Mouse (Mus musculus) stomach, embryonic 16.5 days (tissue): ENCODE data around the gene Nasp. TPM values are rescaled to one million over a fixed set of nuclear protein-coding genes. Genes with fewer than 3 reads are reported as not detected.
A peak's percentile ranks its signal among the peaks of the same experiment; 100 is the strongest.
"Not testable (repeated sequence)": the region's sequence is repeated elsewhere in the genome, so short reads cannot be mapped to it uniquely, and the experiment has no call there.

Experiments used
- ATAC-seq: fragments of 200-750 bp; cut with Nextera tagmentation; 2 replicates; pipeline ENCODE4 v1.8.0; 2017; ENCODE audit warnings: moderate number of reproducible peaks, moderate TSS enrichment; ENCODE audit not compliant: insufficient read depth, low FRiP score
- H3K27ac ChIP-seq: fragments of 300-500 bp; sonication (generic); 2 replicates; pipeline ENCODE4 v1.5.1; 2014; ENCODE audit warnings: low read length
- H3K27me3 ChIP-seq: fragments of 300-500 bp; sonication (generic); 2 replicates; pipeline ENCODE4 v1.6.1; 2014; ENCODE audit warnings: low read length, control low read depth, mixed read lengths; ENCODE audit not compliant: control insufficient read depth, insufficient read depth
- H3K36me3 ChIP-seq: fragments of 300-500 bp; sonication (generic); 2 replicates; pipeline ENCODE4 v1.6.1; 2014; ENCODE audit warnings: low read length; ENCODE audit not compliant: control insufficient read depth, insufficient read depth
- H3K4me1 ChIP-seq: fragments of 300-500 bp; sonication (generic); 2 replicates; pipeline ENCODE4 v1.6.1; 2014; ENCODE audit warnings: low read length, control low read depth, mixed read lengths; ENCODE audit not compliant: control insufficient read depth, insufficient read depth
- H3K4me2 ChIP-seq: fragments of 300-500 bp; sonication (generic); 2 replicates; pipeline ENCODE4 v1.6.1; 2014; ENCODE audit warnings: low read depth, low read length, mixed read lengths
- H3K4me3 ChIP-seq: fragments of 300-500 bp; sonication (generic); replicated peaks from 2 replicates; pipeline ENCODE4 v1.5.1; 2014; ENCODE audit warnings: mild to moderate bottlenecking, low read length
- H3K9ac ChIP-seq: fragments of 300-500 bp; sonication (generic); 2 replicates; pipeline ENCODE4 v1.6.1; 2014; ENCODE audit warnings: low read length
- H3K9me3 ChIP-seq: fragments of 300-500 bp; sonication (generic); replicated peaks from 2 replicates; pipeline ENCODE4 v1.6.1; 2016; ENCODE audit warnings: low read length, control low read depth; ENCODE audit not compliant: control insufficient read depth
- WGBS: fragments of 180-500 bp; shearing (Covaris S2); extraction: QIAGEN DNeasy Blood & Tissue Kit; methylation state at CpG from one replicate; pipeline ENCODE4 v1.1.7; 2014; 5-methylcytosine and 5-hydroxymethylcytosine counted together
- polyA plus RNA-seq: library from polyadenylated mRNA; unstranded; fragments of >200 nt; fragmentation: Nextera tagmentation; extraction: Ambion mirVana; gene quantifications from 2 replicates; pipeline ENCODE4 v1.2.1, GENCODE M21; 2015

Gene Nasp
- polyA plus RNA-seq: 82.4 and 88.5 TPM in 2 replicates

- Histone ChIP-seq H3K9ac (peak within 1 kb of the TSS; percentile 88), H3K27me3 (no peaks in the 10 kb centered on the region), H3K4me2 (peak within 1 kb of the TSS; percentile 67), H3K36me3 (no peaks in the 10 kb centered on the region), H3K27ac (peak within 1 kb of the TSS; percentile 95), H3K9me3 (no peaks in the 10 kb centered on the region), H3K4me1 (peaks cover 14% of the 10 kb centered on the region; the same call in 1 of the 2 replicates), H3K4me3 (peak within 1 kb of the TSS; percentile 98)
- peak; percentile 90 for ATAC-seq
- WGBS: 7% methylated on average over 23 of the region's 23 CpGs
Measured at GRCm38 (mm10) chr4:116627722-116628662, at the start of gene Nasp. Gene Nasp, minus strand, starts transcription at chr4:116627941.

DNA sequence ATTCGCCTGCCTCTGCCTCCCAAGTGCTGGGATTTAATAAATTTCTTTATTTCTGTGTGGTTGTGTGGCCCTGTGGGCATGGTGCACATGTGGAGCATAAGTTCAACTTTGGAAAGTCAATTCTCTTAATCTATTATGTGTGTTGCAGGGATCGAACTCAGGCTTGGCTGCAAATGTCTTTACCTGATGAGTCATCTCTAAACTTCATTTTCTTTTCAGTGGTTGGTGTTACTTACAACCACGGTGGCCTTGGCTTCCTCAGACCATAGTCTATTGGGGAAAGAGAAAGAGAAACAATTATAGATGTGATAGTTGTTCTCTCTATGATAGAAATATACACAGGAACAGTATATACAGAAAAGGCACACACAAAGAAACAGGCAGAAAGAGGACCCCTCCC lies 48.3 kb upstream of the Nasp start:
- Histone ChIP-seq H3K27me3 (no peaks in the 10 kb centered on the region), H3K4me3 (no peak overlapping the region), H3K27ac (no peak overlapping the region), H3K4me2 (no peak overlapping the region), H3K4me1 (no peaks in the 10 kb centered on the region), H3K9ac (no peak overlapping the region), H3K9me3 (no peaks in the 10 kb centered on the region), H3K36me3 (no peaks in the 10 kb centered on the region)
- no peak for ATAC-seq
- 79% methylated on average over 3 of the region's 3 CpGs for WGBS

- not testable (repeated sequence) for H3K36me3 ChIP-seq, ATAC-seq, H3K4me3 ChIP-seq, H3K27me3 ChIP-seq, H3K27ac ChIP-seq, H3K9ac ChIP-seq, H3K4me2 ChIP-seq, H3K9me3 ChIP-seq, H3K4me1 ChIP-seq
- 90% methylated on average over 6 of the region's 6 CpGs for WGBS
Measured at GRCm38 (mm10) chr4:116674761-116675160, 47.0 kb upstream of the Nasp start.

DNA sequence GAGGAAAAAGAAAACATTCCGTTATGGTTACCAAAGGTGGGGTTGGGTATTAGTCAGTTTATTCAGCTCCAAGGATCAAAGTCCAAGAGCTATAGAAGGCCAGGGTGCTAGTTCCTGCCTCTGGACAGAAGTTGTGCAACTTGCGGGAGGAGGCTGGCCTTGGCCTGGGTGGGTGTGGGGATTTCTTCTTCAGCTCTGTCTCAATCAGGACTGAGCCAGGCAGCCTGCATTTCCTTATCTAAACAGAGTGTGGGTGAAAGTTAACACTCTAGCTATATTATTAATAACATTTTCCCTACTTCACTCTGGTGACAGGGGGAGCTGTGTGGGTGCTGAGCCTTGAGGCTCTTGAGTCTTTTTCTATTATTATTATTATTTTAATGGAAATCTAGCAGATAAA lies 45.0 kb upstream of the Nasp start:
- Histone ChIP-seq H3K27me3 (no peaks in the 10 kb centered on the region), H3K36me3 (no peaks in the 10 kb centered on the region), H3K27ac (0 out of 2 replicates have a peak overlapping the region, but pooled peaks have one; percentile 36), H3K4me2 (no peak overlapping the region), H3K9me3 (no peaks in the 10 kb centered on the region), H3K9ac (no peak overlapping the region), H3K4me1 (0 out of 2 replicates have a peak, but pooled peaks cover 3% of the 10 kb centered on the region), H3K4me3 (no peak overlapping the region)
- WGBS: 14% methylated on average over 2 of the region's 2 CpGs
- peak; percentile 96 for ATAC-seq

- no peak overlapping the region for H3K27ac ChIP-seq
- H3K4me3 ChIP-seq: no peak overlapping the region
- no peaks in the 10 kb centered on the region for H3K36me3 ChIP-seq
- WGBS: 69% methylated on average over 2 of the region's 2 CpGs
- no peaks in the 10 kb centered on the region for H3K27me3 ChIP-seq
- no peak for ATAC-seq
- H3K9me3 ChIP-seq: no peaks in the 10 kb centered on the region
- H3K4me1 ChIP-seq: 0 out of 2 replicates have a peak, but pooled peaks cover 3% of the 10 kb centered on the region
- no peak overlapping the region for H3K4me2 ChIP-seq
- H3K9ac ChIP-seq: no peak overlapping the region
Measured at GRCm38 (mm10) chr4:116669291-116669690, 41.5 kb upstream of the Nasp start.

GRCm38 (mm10) chr4:116668145-116668544 lies 40.4 kb upstream of the Nasp start:
- Histone ChIP-seq H3K27ac (peak overlapping the region; percentile 27; the same call in 1 of the 2 replicates), H3K36me3 (no peaks in the 10 kb centered on the region), H3K9me3 (no peaks in the 10 kb centered on the region), H3K4me3 (no peak overlapping the region), H3K4me1 (0 out of 2 replicates have a peak, but pooled peaks cover 3% of the 10 kb centered on the region), H3K27me3 (no peaks in the 10 kb centered on the region), H3K4me2 (no peak overlapping the region), H3K9ac (no peak overlapping the region)
- ATAC-seq: no peak
- WGBS: 48% methylated on average over 3 of the region's 3 CpGs

GRCm38 (mm10) chr4:116666625-116667024 lies 38.9 kb upstream of the Nasp start:
- Histone ChIP-seq H3K4me3 (no peak overlapping the region), H3K27me3 (no peaks in the 10 kb centered on the region), H3K36me3 (no peaks in the 10 kb centered on the region), H3K27ac (no peak overlapping the region), H3K9me3 (no peaks in the 10 kb centered on the region), H3K9ac (no peak overlapping the region), H3K4me2 (no peak overlapping the region), H3K4me1 (0 out of 2 replicates have a peak, but pooled peaks cover 3% of the 10 kb centered on the region)
- no peak for ATAC-seq
- 62% methylated on average over 4 of the region's 4 CpGs for WGBS

GRCm38 (mm10) chr4:116661998-116662397 lies 34.3 kb upstream of the Nasp start:
- Histone ChIP-seq H3K9me3 (no peaks in the 10 kb centered on the region), H3K4me1 (no peaks in the 10 kb centered on the region), H3K4me2 (no peak overlapping the region), H3K9ac (no peak overlapping the region), H3K27ac (no peak overlapping the region), H3K4me3 (no peak overlapping the region), H3K27me3 (no peaks in the 10 kb centered on the region), H3K36me3 (no peaks in the 10 kb centered on the region)
- 88% methylated on average over 1 of the region's 1 CpGs for WGBS
- no peak for ATAC-seq

DNA sequence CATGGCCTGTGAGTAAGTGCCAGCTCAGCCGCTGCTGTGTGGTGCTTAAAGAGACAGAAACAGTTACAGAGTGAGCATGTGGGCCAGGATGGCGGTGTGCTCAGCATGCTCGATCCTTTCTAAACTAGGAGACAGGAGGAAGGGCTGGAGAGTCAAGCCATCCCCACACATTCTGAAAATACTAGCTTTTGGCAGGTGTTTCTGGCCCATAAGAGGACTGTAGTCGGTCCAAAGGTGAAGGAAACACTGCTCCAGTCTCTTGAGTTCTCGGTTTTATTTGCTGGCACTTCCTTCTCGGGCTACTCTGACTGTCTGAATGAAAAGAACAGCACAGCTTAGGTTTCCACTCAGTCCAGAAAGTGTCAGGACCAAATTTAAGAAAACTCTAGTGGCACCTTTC lies 33.1 kb upstream of the Nasp start:
- Histone ChIP-seq H3K36me3 (no peaks in the 10 kb centered on the region), H3K9ac (no peak overlapping the region), H3K4me2 (no peak overlapping the region), H3K9me3 (no peaks in the 10 kb centered on the region), H3K4me1 (no peaks in the 10 kb centered on the region), H3K4me3 (no peak overlapping the region), H3K27ac (no peak overlapping the region), H3K27me3 (no peaks in the 10 kb centered on the region)
- ATAC-seq: no peak
- WGBS: 71% methylated on average over 6 of the region's 6 CpGs
